Mouse (Mus musculus) small intestine, adult 2 months (tissue): ENCODE data around the gene 4930522L14Rik.
"Not testable (repeated sequence)": the region's sequence is repeated elsewhere in the genome, so short reads cannot be mapped to it uniquely, and the experiment has no call there.

Source experiments
- CTCF ChIP-seq: fragments of 200-500 bp; IDR thresholded peaks from 2 replicates; pipeline ENCODE4 v1.5.1; 2012; ENCODE audit warnings: low read depth, mild to moderate bottlenecking, control low read depth, inconsistent platforms, low read length, moderate library complexity, mixed read lengths; ENCODE audit not compliant: insufficient replicate concordance, insufficient read length; ENCODE audit errors: extremely low read depth
- POLR2A ChIP-seq: fragments of 200-500 bp; IDR thresholded peaks from 2 replicates; pipeline ENCODE4 v1.6.1; 2012; ENCODE audit warnings: low read depth, mild to moderate bottlenecking, control low read depth, inconsistent platforms, low read length, moderate library complexity

DNA sequence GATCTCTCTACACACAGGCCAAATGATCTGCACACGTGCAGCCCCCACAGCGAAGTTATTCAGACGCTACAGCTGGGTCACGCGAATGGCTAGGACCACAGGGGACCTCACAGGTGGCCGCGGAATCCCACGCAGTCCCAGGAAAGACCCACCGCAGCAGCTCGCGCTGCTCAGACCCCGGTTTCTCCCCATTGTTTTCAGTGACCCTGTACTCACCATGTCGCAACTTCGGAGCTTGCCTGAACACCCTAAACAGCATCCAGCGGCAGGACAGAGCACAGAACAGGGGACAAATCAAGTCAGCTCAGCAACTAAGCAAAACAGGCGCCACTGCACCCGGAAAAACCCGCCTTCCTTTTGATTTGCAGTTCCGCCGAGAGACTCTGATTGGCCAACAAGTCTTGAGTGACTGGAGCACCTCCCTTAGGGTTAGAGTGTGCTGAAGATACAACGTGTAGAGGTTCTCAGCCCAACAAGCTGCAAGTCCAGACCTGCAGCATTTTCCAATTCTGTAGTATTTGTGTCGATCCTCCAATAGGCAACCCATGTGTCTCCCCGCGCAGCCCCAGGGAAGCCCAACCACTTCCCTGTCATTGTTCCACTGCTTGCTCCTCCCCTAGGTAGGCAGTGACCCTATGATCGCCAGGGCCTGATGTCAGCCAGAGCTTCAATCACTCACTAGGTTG, 44.4 kb upstream of the 4930522L14Rik start:
- peak; percentile 33; the same call in 1 of the 2 replicates for TF ChIP-seq POLR2A
- not testable (repeated sequence) for TF ChIP-seq CTCF
